ENCODE assay signal across 8 mouse cellular contexts in the genomic region with DNA sequence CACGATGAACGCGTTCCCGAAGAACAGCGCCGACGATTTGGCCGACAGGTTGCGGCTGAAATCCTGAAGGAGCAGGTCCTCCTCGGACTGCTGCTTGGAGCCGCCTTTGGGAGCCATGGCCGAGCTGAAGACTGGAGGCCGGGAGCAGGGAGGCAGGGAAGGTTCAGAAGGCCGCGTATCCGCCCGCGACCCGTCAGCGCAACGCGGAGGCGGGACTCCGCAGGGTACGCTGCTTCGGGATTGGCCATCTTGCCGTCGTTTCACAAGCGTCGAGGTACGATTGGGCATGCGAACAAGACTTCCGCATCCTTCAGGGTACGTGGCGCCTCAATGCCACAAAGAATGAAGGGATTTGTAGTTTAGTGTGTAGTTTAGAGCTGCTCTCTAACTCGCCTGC. TPM values are rescaled to one million over a fixed set of nuclear protein-coding genes. Genes with fewer than 3 reads are reported as not detected.
DNase-seq lines count a peak whose midpoint lies in the region; ATAC-seq lines count a peak whose summit lies in the region.

A gene (minus strand): TSS at position 203 of the 397 bp plus-strand sequence.

- DNase-seq in adipocyte (ENCODE audit: low spot score): peak; percentile 99
- peak; percentile 99 for DNase-seq in embryo, embryonic 10 days (ENCODE audit: low spot score)
- peak; percentile 93 for DNase-seq in gastrocnemius, postnatal 10 days
- peak; percentile 97 for DNase-seq in induced T-regulatory cell, adult 2 months (ENCODE audit: low read depth)
- peak; percentile 94 to 98 for DNase-seq in left cerebral cortex, adult 9 months (ENCODE audit: low spot score in 2 of 2)
- DNase-seq in right cerebral cortex, postnatal 14 days: peak; percentile 97
- DNase-seq in urinary bladder, postnatal 36 days (ENCODE audit: low spot score in 2 of 2): peak; percentile 94 to 97

- ATAC-seq in megakaryocyte progenitor cell, adult 5-6 weeks (replicated peaks; ENCODE audit: poor library complexity): peak; percentile 97

RNA-seq across cellular contexts. Expression of the gene that starts here (rescaled TPM):
- total RNA-seq in gastrocnemius, postnatal 10 days (2021): 100 to 1,000 TPM; 194 to 210 TPM
- 436 and 450 TPM in 2 replicates for total RNA-seq in megakaryocyte progenitor cell, adult 5-6 weeks (2015)
- total RNA-seq in megakaryocyte progenitor cell, adult 5-6 weeks (2017): 368 and 395 TPM in 2 replicates

Comparison
In these comparisons a context has a peak if more than half of its experiments do, and no peak if none do; other contexts are left out.
1. Peak in every context shown above with its lines: DNase-seq and ATAC-seq.